Mouse (Mus musculus): Measurements from ENCODE around the gene Myh9.
"Not testable (repeated sequence)": the region's sequence is repeated elsewhere in the genome, so short reads cannot be mapped to it uniquely, and the experiment has no call there.

Gene Myh9

DNA sequence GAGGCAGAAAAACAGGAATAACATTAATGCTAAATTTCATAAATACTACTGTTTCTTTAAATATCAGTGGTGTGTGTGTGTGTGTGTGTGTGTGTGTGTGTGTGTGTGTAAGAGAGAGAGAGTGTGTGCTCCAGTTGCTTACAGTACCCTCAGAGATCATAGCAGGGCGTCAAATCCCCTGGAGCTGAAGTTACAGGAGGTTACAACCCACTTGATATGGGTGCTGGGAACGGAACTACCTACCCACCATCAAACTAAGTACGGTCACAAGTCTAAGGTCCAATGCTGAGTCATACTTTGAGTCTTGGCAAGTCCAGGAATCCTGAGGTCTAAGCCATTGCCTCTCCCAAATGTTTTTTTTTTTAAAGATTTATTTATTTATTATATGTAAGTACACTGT, 114.2 kb downstream of the Myh9 start:
- not testable (repeated sequence) for DNase-seq (ENCODE audit: inconsistent age in 2 of 2, low spot score in 1 of 2)

- peak in 1 of 2 experiments; percentile 62 for DNase-seq (ENCODE audit: inconsistent age in 2 of 2, low spot score in 1 of 2)
These were observed 114.8 kb downstream of the Myh9 start for GRCm38 (mm10) chr15:77727139-77727538.

- DNase-seq (ENCODE audit: inconsistent age in 2 of 2, low spot score in 1 of 2) = not testable (repeated sequence)
These were observed 116.5 kb downstream of the Myh9 start for GRCm38 (mm10) chr15:77725393-77726020.

DNA sequence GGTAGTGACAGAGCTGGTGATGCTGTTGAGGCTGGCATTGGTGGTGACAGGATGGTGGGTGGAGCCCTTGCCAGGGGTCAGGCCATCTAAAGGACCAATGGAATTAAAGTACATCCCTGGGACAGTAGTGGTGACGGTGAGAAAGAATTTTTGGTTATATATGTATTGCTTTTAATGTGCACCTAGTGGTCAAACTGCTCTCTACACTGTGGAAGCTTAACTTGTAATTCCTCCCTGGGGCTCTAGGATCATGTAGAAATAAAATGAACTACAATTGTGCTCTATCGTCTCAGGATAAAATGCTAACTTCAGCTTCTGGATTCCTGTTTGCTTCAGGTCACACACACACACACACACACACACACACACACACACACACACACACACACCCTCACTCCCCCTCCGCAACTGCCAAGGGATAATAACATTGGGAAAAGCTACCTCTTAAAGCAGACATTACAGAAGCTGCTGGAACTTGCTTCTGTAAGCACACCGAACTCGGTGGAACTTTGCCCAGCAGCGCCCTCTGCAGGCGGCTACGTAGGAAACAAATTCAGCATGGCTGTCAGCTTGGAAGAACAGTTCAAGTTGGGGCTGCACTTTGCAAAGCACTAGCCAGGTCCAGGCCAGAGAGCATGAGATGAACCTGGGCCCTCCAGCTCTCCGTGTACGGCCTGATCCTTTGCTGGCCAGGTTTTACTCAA, 117.6 kb downstream of the Myh9 start:
- not testable (repeated sequence) for DNase-seq (ENCODE audit: inconsistent age in 2 of 2, low spot score in 1 of 2)

DNA sequence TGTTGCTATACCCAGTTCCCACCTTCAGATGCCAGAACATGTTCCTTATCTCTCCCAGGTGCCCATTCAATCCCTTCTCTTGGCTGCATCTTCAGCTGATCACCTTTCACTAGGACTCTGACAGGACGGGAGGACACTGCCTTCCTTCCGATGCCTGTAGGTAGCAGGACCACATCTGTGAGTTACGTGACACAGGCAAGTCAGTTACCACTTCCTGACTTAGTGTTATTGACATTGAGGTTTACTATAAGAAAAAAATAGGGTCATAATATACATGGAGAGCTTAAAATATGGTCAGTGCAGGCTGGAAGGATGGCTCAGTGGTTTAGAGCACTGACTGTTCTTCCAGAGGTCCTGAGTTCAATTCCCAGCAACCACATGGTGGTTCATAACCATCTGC, 120.5 kb downstream of the Myh9 start:
- DNase-seq (ENCODE audit: inconsistent age in 2 of 2, low spot score in 1 of 2) = not testable (repeated sequence)

- peak in 1 of 2 experiments; percentile 43 for DNase-seq (ENCODE audit: inconsistent age in 2 of 2, low spot score in 1 of 2)
These were observed 123.7 kb downstream of the Myh9 start for GRCm38 (mm10) chr15:77718240-77718639.
